Mouse (Mus musculus): ENCODE results near the gene Ptpro. TPM values are rescaled to one million over a fixed set of nuclear protein-coding genes. Genes with fewer than 3 reads are reported as not detected.

The Ptpro gene
- polyA plus RNA-seq (2012; ENCODE audit: insufficient read depth, insufficient read length, missing spikeins): 3.3 and 3.4 TPM in 2 replicates

DNA sequence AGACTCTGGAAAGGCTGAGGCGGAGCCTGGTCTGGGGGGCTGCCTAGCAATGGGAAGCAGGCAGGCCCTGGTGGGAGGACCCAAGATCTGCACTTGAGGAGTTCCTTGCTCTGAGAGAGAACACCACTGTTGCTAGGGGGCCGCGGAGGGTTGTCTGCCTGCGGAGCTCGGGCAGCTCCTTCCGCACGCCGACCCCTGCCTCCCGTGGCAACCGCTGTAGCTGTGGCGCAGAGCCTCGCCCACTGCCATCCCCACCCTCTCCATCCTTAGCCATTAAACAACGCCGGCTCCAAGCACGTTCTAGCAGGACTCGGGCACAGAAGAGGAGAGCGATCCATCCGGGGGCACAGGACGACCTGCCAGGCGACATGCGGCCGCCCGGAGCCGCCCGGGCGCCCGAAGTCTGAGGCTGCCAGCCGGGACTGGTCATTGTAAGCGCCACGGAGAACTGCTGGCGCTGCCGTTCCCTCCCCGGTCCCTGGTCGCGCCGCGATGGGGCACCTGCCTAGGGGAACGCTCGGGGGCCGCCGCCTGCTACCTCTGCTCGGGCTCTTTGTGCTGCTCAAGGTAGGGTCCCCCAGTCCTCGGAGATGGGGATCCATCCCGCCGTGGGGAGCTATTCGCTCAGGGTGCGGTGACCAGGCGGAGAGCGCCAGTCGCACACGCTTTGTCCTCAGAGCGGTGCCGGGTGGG lies at the start of gene Ptpro:
Gene Ptpro, plus strand, starts transcription at position 126 of the 693 bp plus-strand sequence.
- H3K4me3 ChIP-seq (ENCODE audit: insufficient read depth, low read depth, low read length): no peak within 1 kb of the TSS
- no peak within 1 kb of the TSS for H3K27ac ChIP-seq (replicated peaks; ENCODE audit: low read depth, low read length)
- no peaks in the 10 kb centered on the region for H3K4me1 ChIP-seq (ENCODE audit: control insufficient read depth, insufficient read depth, insufficient read length, low read length)

GRCm38 (mm10) chr6:137202661-137203060 lies 49.5 kb upstream of the Ptpro start:
- Histone ChIP-seq H3K4me1 (ENCODE audit: control insufficient read depth, insufficient read depth, insufficient read length, low read length) (no peaks in the 10 kb centered on the region), H3K27ac (replicated peaks; ENCODE audit: low read depth, low read length) (no peak overlapping the region), H3K4me3 (ENCODE audit: insufficient read depth, low read depth, low read length) (no peak overlapping the region)

GRCm38 (mm10) chr6:137205662-137206400 lies 46.3 kb upstream of the Ptpro start:
- Histone ChIP-seq H3K4me1 (ENCODE audit: control insufficient read depth, insufficient read depth, insufficient read length, low read length) (no peaks in the 10 kb centered on the region), H3K27ac (replicated peaks; ENCODE audit: low read depth, low read length) (no peak overlapping the region)

GRCm38 (mm10) chr6:137207126-137207525 lies 45.0 kb upstream of the Ptpro start:
- Histone ChIP-seq H3K4me1 (ENCODE audit: control insufficient read depth, insufficient read depth, insufficient read length, low read length) (no peaks in the 10 kb centered on the region), H3K4me3 (ENCODE audit: insufficient read depth, low read depth, low read length) (no peak overlapping the region), H3K27ac (replicated peaks; ENCODE audit: low read depth, low read length) (no peak overlapping the region)

More at GRCm38 (mm10) chr6:137205662-137206400, 46.3 kb upstream of the Ptpro start:
- H3K4me3 ChIP-seq (ENCODE audit: insufficient read depth, low read depth, low read length): no peak overlapping the region

- no peak overlapping the region for H3K4me3 ChIP-seq (ENCODE audit: insufficient read depth, low read depth, low read length)
- H3K27ac ChIP-seq (replicated peaks; ENCODE audit: low read depth, low read length): no peak overlapping the region
- H3K4me1 ChIP-seq (ENCODE audit: control insufficient read depth, insufficient read depth, insufficient read length, low read length): no peaks in the 10 kb centered on the region
Observed at GRCm38 (mm10) chr6:137209992-137210391, 42.1 kb upstream of the Ptpro start.

GRCm38 (mm10) chr6:137210991-137211390 lies 41.1 kb upstream of the Ptpro start:
- H3K4me1 ChIP-seq (ENCODE audit: control insufficient read depth, insufficient read depth, insufficient read length, low read length): no peaks in the 10 kb centered on the region
- no peak overlapping the region for H3K4me3 ChIP-seq (ENCODE audit: insufficient read depth, low read depth, low read length)
- H3K27ac ChIP-seq (replicated peaks; ENCODE audit: low read depth, low read length): no peak overlapping the region

DNA sequence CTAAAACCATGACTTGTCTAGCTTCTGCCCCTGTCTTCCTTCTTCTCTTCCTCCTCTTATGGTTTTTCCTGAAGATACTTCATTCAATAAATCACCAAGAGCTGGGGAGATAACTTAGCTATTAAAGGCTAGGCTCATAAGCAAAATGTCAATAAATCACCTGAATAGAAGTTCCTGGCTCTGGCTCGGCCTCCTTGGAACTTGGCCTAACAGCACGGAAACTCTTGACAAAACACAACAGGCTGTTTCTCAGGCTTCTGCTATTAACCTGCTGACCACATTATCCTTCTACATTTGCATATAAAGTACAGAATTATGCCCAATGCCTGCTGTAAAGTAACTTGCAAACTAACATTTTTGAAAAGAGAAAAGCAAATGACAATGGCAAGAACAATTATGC lies 40.7 kb upstream of the Ptpro start:
- no peaks in the 10 kb centered on the region for H3K4me1 ChIP-seq (ENCODE audit: control insufficient read depth, insufficient read depth, insufficient read length, low read length)
- no peak overlapping the region for H3K27ac ChIP-seq (replicated peaks; ENCODE audit: low read depth, low read length)
- no peak overlapping the region for H3K4me3 ChIP-seq (ENCODE audit: insufficient read depth, low read depth, low read length)

- H3K4me3 ChIP-seq (ENCODE audit: insufficient read depth, low read depth, low read length): no peak overlapping the region
- no peaks in the 10 kb centered on the region for H3K4me1 ChIP-seq (ENCODE audit: control insufficient read depth, insufficient read depth, insufficient read length, low read length)
Observed at GRCm38 (mm10) chr6:137217841-137218463, 34.2 kb upstream of the Ptpro start.

GRCm38 (mm10) chr6:137252887-137253242 lies 746 bp downstream of the Ptpro start:
- Histone ChIP-seq H3K4me1 (ENCODE audit: control insufficient read depth, insufficient read depth, insufficient read length, low read length) (no peaks in the 10 kb centered on the region), H3K27ac (replicated peaks; ENCODE audit: low read depth, low read length) (no peak overlapping the region), H3K4me3 (ENCODE audit: insufficient read depth, low read depth, low read length) (no peak overlapping the region)

More at GRCm38 (mm10) chr6:137217841-137218463, 34.2 kb upstream of the Ptpro start:
- H3K27ac ChIP-seq (replicated peaks; ENCODE audit: low read depth, low read length): no peak overlapping the region

GRCm38 (mm10) chr6:137253415-137253814 lies 1.3 kb downstream of the Ptpro start:
- Histone ChIP-seq H3K27ac (replicated peaks; ENCODE audit: low read depth, low read length) (no peak overlapping the region), H3K4me3 (ENCODE audit: insufficient read depth, low read depth, low read length) (no peak overlapping the region), H3K4me1 (ENCODE audit: control insufficient read depth, insufficient read depth, insufficient read length, low read length) (no peaks in the 10 kb centered on the region)

- Histone ChIP-seq H3K4me1 (ENCODE audit: control insufficient read depth, insufficient read depth, insufficient read length, low read length) (no peaks in the 10 kb centered on the region), H3K4me3 (ENCODE audit: insufficient read depth, low read depth, low read length) (no peak overlapping the region), H3K27ac (replicated peaks; ENCODE audit: low read depth, low read length) (no peak overlapping the region)
Observed at GRCm38 (mm10) chr6:137261033-137261432, 8.9 kb downstream of the Ptpro start.

GRCm38 (mm10) chr6:137262087-137262486 lies 10.0 kb downstream of the Ptpro start:
- H3K4me3 ChIP-seq (ENCODE audit: insufficient read depth, low read depth, low read length): no peak overlapping the region

DNA sequence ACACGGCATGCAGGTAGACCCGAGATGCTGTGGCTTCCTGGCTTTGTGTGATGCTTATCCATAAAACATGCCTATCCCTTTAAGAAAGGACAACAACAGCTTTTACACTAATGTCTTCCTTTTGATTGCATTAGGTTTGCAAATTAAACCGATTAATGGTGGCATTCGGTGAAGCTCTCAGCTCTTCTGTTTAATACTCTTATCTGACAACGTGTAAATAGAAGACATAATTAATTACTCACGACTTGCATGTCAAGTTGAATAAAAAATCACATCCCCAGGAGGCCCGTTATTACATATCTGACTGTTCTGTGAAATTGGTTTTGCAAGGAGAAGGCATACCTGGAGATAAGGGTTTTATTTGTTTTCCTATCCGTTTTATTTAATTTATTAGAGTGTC lies 15.9 kb downstream of the Ptpro start:
- no peak overlapping the region for H3K4me3 ChIP-seq (ENCODE audit: insufficient read depth, low read depth, low read length)
- H3K4me1 ChIP-seq (ENCODE audit: control insufficient read depth, insufficient read depth, insufficient read length, low read length): no peaks in the 10 kb centered on the region
- H3K27ac ChIP-seq (replicated peaks; ENCODE audit: low read depth, low read length): no peak overlapping the region

More at GRCm38 (mm10) chr6:137262087-137262486, 10.0 kb downstream of the Ptpro start:
- no peak overlapping the region for H3K27ac ChIP-seq (replicated peaks; ENCODE audit: low read depth, low read length)
- no peaks in the 10 kb centered on the region for H3K4me1 ChIP-seq (ENCODE audit: control insufficient read depth, insufficient read depth, insufficient read length, low read length)

DNA sequence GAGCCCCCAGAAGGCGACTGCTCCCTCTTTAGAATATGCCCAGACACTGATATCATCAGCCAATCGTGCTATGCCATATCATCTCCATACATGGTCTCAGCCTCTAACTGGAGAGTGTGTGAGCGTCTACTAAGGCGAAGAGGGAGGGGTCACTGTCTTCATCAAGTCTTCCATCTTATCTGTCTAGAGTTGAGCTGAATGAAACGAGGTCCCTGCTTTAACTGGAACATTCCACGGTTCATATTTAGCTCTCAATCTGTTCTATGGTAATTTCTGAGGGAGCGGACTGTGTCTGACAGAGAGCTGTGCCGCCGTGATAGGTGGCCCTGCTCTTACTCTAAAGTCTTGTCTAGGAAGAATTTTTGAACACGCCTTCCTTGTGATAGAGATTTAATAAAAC lies 16.5 kb downstream of the Ptpro start:
- no peak overlapping the region for H3K4me3 ChIP-seq (ENCODE audit: insufficient read depth, low read depth, low read length)
- no peak overlapping the region for H3K27ac ChIP-seq (replicated peaks; ENCODE audit: low read depth, low read length)
- no peaks in the 10 kb centered on the region for H3K4me1 ChIP-seq (ENCODE audit: control insufficient read depth, insufficient read depth, insufficient read length, low read length)

DNA sequence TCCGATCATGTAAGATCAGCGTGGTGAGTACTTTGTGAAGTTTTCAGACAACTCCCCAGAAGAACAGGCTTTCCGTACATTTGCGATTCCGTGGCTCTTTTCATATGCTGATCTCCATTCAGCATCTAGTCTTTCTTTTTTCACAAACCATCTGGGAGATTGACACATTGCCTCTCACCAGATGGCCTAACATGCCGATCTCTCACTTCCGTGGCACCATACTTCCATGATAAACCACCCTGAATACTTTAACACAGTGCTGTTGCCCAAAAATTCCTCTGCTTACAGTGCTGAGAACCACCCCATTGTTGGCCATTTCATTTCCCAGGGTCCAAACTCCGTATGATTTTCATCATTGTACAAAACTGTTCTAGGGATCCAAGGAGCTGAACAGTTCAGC lies 20.4 kb downstream of the Ptpro start:
- H3K27ac ChIP-seq (replicated peaks; ENCODE audit: low read depth, low read length): no peak overlapping the region
- H3K4me3 ChIP-seq (ENCODE audit: insufficient read depth, low read depth, low read length): no peak overlapping the region
- no peaks in the 10 kb centered on the region for H3K4me1 ChIP-seq (ENCODE audit: control insufficient read depth, insufficient read depth, insufficient read length, low read length)

Measured in brown adipose tissue, adult 24 weeks (tissue).